Mouse (Mus musculus) lung, adult 2 months (tissue): ENCODE data around the gene Tet1.

Experiments used
- CTCF ChIP-seq: fragments of 200-500 bp; IDR thresholded peaks from 2 replicates; pipeline ENCODE4 v1.5.1; 2011; ENCODE audit warnings: mild to moderate bottlenecking, low read length, control low read depth; ENCODE audit not compliant: insufficient read depth
- POLR2A ChIP-seq: fragments of 200-500 bp; IDR thresholded peaks from 2 replicates; pipeline ENCODE4 v1.6.1; 2011; ENCODE audit warnings: low read depth, mild to moderate bottlenecking, control low read depth, low read length, borderline replicate concordance; ENCODE audit errors: extremely low read depth

DNA sequence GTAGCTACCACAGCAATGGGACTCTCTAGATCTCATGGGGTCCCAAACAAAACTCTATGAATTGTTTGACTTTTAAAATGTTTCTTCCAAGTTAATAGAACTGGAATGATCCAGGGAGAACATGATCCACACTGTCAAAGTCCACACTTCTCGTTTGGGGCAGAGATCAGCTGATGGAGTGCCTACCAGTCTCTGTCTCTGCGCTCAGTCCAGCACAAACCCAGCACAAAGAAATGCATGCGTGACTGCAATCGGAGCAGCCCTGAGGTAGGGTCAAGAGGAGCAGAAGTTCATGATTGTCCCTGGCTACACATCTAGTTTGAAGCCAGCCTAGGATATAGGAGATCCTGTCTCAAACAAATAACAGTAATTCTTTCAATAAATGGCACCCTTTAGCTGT lies 85.4 kb downstream of the Tet1 start:
- no peak for TF ChIP-seq POLR2A
- no peak for TF ChIP-seq CTCF
